In genomic region chr10:26263744-26264459, GRCm38 (mm10) we compare ENCODE assay signal across 22 mouse cellular contexts. TPM values are rescaled to one million over a fixed set of nuclear protein-coding genes. Genes with fewer than 3 reads are reported as not detected.
"Had no signal": no experiment of that assay in that cellular context is flagged by ENCODE, and none has a peak within 500 bp of the region (broad histone marks: within the 10 kb centered on the region; RNA-seq: fewer than 3 reads in every experiment).

No protein-coding gene starts in this region.

- H3K27ac ChIP-seq: liver, embryonic 13.5 days; liver, embryonic 15.5 days; macrophage; midbrain, embryonic 13.5 days; midbrain, embryonic 15.5 days; neural tube, embryonic 12.5 days had no signal

- H3K4me1 ChIP-seq: liver, embryonic 13.5 days; liver, embryonic 15.5 days; midbrain, embryonic 13.5 days; midbrain, embryonic 15.5 days; neural tube, embryonic 12.5 days had no signal

- H3K4me2 ChIP-seq: liver, embryonic 11.5 days; liver, embryonic 13.5 days; liver, embryonic 15.5 days; midbrain, embryonic 11.5 days; midbrain, embryonic 13.5 days; midbrain, embryonic 15.5 days; neural tube, embryonic 12.5 days had no signal

- H3K27me3 ChIP-seq: liver, embryonic 13.5 days; liver, embryonic 15.5 days; megakaryocyte, embryonic 14.5 days; midbrain, embryonic 13.5 days; midbrain, embryonic 15.5 days; neural tube, embryonic 12.5 days had no signal

- H3K9ac ChIP-seq: liver, embryonic 13.5 days; liver, embryonic 15.5 days; liver, postnatal 0 days; midbrain, embryonic 13.5 days; midbrain, embryonic 15.5 days; neural tube, embryonic 12.5 days had no signal

- H3K4me3 ChIP-seq: liver, embryonic 13.5 days; liver, embryonic 15.5 days; megakaryocyte, embryonic 14.5 days; midbrain, embryonic 13.5 days; midbrain, embryonic 15.5 days; neural tube, embryonic 12.5 days had no signal

- H3K9me3 ChIP-seq: liver, embryonic 13.5 days; liver, embryonic 15.5 days; megakaryocyte, embryonic 14.5 days; midbrain, embryonic 13.5 days; midbrain, embryonic 15.5 days; neural tube, embryonic 12.5 days had no signal

- ATAC-seq: liver, postnatal 0 days; midbrain, embryonic 13.5 days; midbrain, embryonic 15.5 days had no signal

- DNase-seq: liver, embryonic 13.5 days; liver, postnatal 0 days; lung, postnatal 14 days; retina, postnatal 1 day; right cerebral cortex, adult 18-20 months; right cerebral cortex, postnatal 25 days; right cerebral cortex, postnatal 4 days; spleen, adult 18-20 months; thymus, adult 18-20 months; thymus, postnatal 14 days; thymus, postnatal 36 days had no signal

- H3K36me3 ChIP-seq: liver, embryonic 13.5 days; liver, embryonic 15.5 days; midbrain, embryonic 13.5 days; midbrain, embryonic 15.5 days; neural tube, embryonic 12.5 days had no signal

RNA-seq across cellular contexts. Expression of gene Samd3, which starts 34.4 kb away (rescaled TPM):
- polyA plus RNA-seq: liver, embryonic 11.5 days; liver, embryonic 13.5 days; liver, embryonic 15.5 days; macrophage; neural tube, embryonic 14.5 days; small intestine, adult 2 months; stomach, embryonic 14.5 days had no signal
